Mouse (Mus musculus) 3T3-L1 (cell line): ENCODE results near the gene Capg.

ENCODE experiments used
- DNase-seq: peaks from one replicate; pipeline ENCODE4 v3.0.0-alpha.2; 2015; ENCODE audit warnings: low read depth, low spot score

Gene Capg

GRCm38 (mm10) chr6:72532580-72532979 lies 11.6 kb upstream of the Capg start:
- no peak for DNase-seq

- peak; percentile 73 for DNase-seq
Observed at GRCm38 (mm10) chr6:72533555-72533954, 10.6 kb upstream of the Capg start.

DNA sequence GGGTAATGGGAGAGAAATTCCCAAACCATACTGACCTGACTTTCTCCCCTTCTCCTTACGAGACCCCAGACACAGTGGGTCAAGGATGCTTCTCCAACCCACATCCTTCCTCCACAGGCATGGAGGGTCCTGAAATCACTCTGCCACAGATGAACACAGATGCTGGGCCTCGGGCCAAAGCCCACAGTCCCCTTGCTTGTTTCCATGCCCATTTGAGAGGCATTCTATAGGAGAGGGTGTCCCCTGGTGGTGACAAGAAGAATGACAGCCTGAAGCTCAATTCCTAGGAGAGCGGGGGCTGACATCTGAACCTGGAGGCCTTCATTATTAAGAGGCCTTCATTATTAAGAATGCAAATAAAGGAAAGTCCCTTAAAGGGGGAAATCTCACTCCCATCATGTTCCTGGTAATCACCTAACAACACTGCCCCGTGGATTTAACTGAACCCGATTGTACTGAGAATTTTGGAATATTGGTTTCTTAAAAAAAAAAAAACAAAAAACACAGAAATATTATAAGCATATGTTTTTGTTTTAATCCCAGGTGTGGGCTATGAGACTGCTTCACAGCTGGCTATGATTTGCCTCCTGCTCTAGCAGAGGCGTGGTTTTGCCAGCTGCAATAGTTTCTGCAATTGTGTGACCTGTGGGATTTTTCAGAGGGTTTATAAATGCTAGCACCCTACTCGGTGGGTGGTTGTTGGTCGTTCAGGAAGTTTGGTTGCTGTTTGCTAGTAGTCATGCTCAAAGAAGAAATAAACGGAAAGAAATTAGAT lies 10.0 kb upstream of the Capg start:
- peak; percentile 89 for DNase-seq

- DNase-seq = peak; percentile 91
Observed at GRCm38 (mm10) chr6:72535165-72535564, 9.0 kb upstream of the Capg start.

GRCm38 (mm10) chr6:72537998-72538500 lies 6.1 kb upstream of the Capg start:
- no peak for DNase-seq

DNA sequence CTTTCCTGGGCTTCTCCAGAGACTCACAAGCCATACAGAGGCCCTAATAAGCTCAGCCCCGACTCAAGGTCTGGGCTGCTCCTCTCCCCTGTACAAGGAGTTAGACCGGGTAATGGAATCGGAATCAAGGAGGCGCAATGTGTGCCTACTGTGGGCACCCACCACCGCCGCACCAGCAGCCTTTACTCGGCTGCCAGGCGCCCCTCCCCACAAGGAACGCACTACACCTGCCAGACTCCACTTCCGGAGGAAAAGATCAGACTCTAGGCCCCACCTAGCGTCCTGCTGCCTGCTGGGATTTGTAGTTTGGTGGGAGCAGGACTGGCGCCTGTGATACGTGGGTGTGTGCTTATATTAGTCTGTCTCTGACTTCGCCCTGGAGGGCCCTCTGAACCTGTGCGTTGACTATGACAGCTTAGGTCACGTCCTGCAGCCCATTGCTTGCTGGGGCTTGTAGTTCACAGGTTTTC lies 5.6 kb upstream of the Capg start:
- peak; percentile 79 for DNase-seq

GRCm38 (mm10) chr6:72543265-72543850 lies 833 bp upstream of the Capg start:
- DNase-seq = peak; percentile 47

DNA sequence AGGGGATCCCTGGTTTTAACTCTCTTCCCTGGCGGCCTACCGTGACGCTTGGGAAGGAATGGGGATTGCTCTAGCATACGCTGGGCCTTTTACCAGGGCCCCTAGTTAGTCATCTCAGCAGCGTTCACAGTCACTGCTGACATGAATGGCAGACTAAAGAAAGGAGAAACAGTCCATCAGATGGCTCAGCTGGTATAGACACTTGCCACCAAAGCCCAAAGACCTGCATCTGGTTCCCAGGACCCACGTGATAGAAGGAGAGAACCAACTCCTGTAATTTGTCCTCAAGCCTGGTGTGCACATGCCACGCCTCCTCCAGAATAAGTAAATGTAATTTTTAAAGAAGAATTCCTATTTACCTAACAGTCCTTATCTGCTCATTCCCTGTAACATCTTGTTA lies 1.2 kb downstream of the Capg start:
- DNase-seq = no peak

DNA sequence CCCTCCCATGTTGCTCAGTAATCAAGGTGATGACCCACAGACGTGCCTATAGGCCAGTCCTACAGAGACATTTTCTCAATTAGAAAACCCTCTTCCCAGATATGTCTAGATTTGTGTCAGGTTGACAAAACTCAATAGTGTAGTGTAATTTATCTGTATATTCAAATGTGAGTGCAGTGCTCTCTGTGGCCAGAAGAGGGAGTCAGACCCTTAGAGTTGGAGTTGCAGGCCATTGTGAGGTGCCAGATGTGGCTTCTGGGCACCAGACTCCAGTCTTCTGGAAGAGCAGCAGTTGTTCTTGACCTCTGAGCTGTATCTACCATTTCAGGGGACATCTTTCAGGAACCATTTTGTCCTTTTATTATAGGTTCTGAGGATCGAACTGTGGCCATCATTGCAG lies 2.9 kb downstream of the Capg start:
- DNase-seq = no peak

GRCm38 (mm10) chr6:72547862-72548261 lies 3.7 kb downstream of the Capg start:
- DNase-seq = peak; percentile 76

DNA sequence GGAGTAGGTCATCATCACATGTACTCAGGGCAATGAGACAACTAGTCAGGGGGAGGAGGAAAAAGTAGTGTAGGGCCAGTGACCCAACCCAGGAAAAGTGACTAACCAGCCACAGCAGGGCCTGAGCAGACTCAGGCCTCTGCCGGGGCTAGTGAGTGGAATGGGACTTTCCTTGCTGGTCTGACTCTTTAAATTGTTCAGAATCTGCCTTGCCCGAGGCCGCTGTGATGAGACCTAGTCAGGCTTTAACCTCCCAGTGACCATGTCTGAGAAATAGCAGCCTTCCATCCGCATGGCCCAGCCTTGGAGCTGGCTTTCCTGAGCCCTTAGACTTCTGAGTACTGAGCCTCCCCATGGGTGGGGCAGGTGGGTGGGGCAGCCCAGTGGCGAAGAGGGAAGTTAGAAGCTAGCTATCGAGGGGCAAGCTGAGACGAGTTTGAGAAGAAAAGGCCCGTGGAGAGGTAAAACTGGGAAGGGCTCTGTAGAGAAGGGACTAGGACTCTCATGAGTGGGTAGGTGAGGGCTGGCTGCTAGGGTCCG lies 4.9 kb downstream of the Capg start:
- DNase-seq = peak; percentile 86

GRCm38 (mm10) chr6:72550025-72550424 lies 5.8 kb downstream of the Capg start:
- DNase-seq = no peak

DNA sequence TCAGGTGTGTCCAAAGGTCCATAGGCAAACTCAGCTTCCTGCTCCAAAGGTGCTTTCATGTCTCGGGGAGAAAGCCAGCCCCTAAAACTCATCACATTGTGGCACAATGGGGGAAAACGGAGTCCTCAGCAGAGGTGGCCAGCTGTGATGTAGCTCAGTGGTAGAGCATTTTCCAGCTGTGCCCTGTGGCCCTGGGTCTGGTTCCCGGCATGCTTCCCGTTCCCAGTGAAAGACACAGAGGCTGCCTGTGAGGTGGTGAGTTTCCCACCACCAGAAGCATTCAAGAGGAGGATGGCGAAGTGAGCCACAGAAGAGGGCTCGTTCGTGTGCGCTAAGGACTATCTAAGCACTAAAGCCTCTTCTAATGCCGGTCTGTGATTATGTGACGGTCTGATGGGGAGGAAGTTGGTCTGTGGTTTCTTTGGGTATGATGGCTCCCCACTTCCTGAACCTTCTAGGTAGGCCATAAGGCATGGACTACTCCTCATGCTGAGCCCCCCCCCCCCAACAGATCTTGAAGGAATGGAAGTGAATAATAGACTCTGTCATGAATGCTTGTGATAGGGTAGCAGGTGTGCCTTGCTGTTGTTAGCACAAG lies 6.4 kb downstream of the Capg start:
- no peak for DNase-seq

- DNase-seq = peak; percentile 93
Observed at GRCm38 (mm10) chr6:72552171-72553078, 8.2 kb downstream of the Capg start.

DNA sequence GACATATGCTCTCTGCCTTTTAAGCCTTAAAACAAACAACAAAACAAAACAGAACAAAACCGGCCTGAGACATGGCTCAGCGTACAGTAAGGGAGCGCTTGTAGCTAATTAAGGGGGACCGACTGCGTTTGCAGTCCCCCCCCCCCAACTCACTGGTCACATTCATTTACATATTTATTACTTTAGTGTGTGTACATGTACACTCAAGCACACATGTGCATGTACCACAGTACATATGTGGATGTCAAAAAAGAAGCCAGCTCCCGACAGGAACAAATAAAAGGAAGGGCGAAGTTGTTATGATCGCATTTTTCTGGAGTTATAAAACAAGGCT lies 8.9 kb downstream of the Capg start:
- no peak for DNase-seq

- no peak for DNase-seq
Observed at GRCm38 (mm10) chr6:72560801-72561200, 16.6 kb downstream of the Capg start.

DNA sequence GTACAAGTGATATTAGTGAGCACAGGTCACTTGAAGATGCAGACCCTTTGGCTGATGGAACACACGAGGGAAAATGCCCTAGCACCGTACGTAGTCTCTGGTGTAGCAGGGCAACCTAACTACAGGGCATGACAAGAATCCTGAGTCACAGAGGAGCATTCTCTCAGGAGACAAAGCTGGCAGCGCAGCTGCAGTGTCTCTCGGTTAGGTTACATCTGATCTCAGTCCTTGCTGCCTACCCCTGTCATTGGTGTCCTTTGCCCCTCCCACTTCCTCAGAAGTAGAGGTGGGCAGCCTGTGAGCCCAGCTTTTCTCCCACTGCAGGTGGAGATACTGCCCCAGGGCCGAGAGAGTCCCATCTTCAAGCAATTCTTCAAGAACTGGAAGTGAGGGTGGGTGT lies 18.3 kb downstream of the Capg start:
- DNase-seq = no peak

GRCm38 (mm10) chr6:72562894-72563293 lies 18.7 kb downstream of the Capg start:
- DNase-seq = no peak

DNA sequence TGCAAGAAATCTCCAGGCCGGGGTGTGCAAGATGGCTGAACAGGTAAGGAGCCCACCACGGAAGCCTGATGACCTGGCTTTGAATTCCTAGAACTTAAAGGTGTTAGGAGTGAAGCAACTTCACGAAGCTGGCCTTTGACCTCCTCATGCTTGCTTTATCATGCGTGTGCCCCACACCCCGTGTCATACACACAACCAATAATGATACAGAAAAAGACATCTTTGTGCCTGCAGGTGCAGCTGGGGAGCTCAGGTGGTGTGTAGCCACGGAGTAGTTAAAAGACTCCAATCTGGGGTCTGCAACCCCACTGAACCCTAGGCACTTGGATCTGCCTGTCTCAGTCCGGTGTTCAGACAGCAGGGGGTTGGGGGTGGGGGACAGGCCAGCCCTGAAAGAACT lies 21.3 kb downstream of the Capg start:
- no peak for DNase-seq

GRCm38 (mm10) chr6:72566044-72566443 lies 21.9 kb downstream of the Capg start:
- peak; percentile 96 for DNase-seq

GRCm38 (mm10) chr6:72567508-72567907 lies 23.3 kb downstream of the Capg start:
- no peak for DNase-seq
